Mouse (Mus musculus) brain, embryonic 18.5 days (tissue): ENCODE results near the gene Tmem245.
A peak's percentile ranks its signal among the peaks of the same experiment; 100 is the strongest.

ENCODE experiments used
- DNase-seq: peaks from one replicate; pipeline ENCODE4 v3.0.0-alpha.2; 2012; ENCODE audit warnings: low read depth, low spot score

Gene Tmem245

GRCm38 (mm10) chr4:56946641-56947640 lies at the start of gene Tmem245:
Tmem245 (minus strand) TSS chr4:56947437.
- peak; percentile 86 for DNase-seq

GRCm38 (mm10) chr4:56993331-56993730 lies 46.1 kb upstream of the Tmem245 start:
- DNase-seq = no peak

GRCm38 (mm10) chr4:56991951-56992350 lies 44.7 kb upstream of the Tmem245 start:
- no peak for DNase-seq

- DNase-seq = no peak
Observed at GRCm38 (mm10) chr4:56990215-56990584, 43.0 kb upstream of the Tmem245 start, which contains the start of gene Frrs1l. Frrs1l (minus strand) TSS chr4:56990391.

GRCm38 (mm10) chr4:56989431-56990214 lies 42.4 kb upstream of the Tmem245 start:
- peak; percentile 36 for DNase-seq

- no peak for DNase-seq
Observed at GRCm38 (mm10) chr4:56965586-56966179, 18.4 kb upstream of the Tmem245 start.

- DNase-seq = no peak
Observed at GRCm38 (mm10) chr4:56963687-56964086, 16.4 kb upstream of the Tmem245 start.

- no peak for DNase-seq
Observed at GRCm38 (mm10) chr4:56961320-56961925, 14.2 kb upstream of the Tmem245 start.

- no peak for DNase-seq
Observed at GRCm38 (mm10) chr4:56957518-56957917, 10.3 kb upstream of the Tmem245 start.

GRCm38 (mm10) chr4:56953235-56953634 lies 6.0 kb upstream of the Tmem245 start:
- DNase-seq = no peak

GRCm38 (mm10) chr4:56951701-56952100 lies 4.5 kb upstream of the Tmem245 start:
- DNase-seq = no peak

GRCm38 (mm10) chr4:56949494-56949893 lies 2.3 kb upstream of the Tmem245 start:
- no peak for DNase-seq

- DNase-seq = no peak
Observed at GRCm38 (mm10) chr4:56946180-56946579, 1.1 kb downstream of the Tmem245 start.

GRCm38 (mm10) chr4:56944286-56944685 lies 3.0 kb downstream of the Tmem245 start:
- DNase-seq = no peak

GRCm38 (mm10) chr4:56943258-56943657 lies 4.0 kb downstream of the Tmem245 start:
- DNase-seq = no peak

- no peak for DNase-seq
Observed at GRCm38 (mm10) chr4:56942567-56942966, 4.7 kb downstream of the Tmem245 start.

- DNase-seq = no peak
Observed at GRCm38 (mm10) chr4:56941481-56941880, 5.8 kb downstream of the Tmem245 start.

GRCm38 (mm10) chr4:56937136-56937535 lies 10.1 kb downstream of the Tmem245 start:
- DNase-seq = no peak

- DNase-seq = no peak
Observed at GRCm38 (mm10) chr4:56935327-56935726, 11.9 kb downstream of the Tmem245 start.

GRCm38 (mm10) chr4:56933154-56933553 lies 14.1 kb downstream of the Tmem245 start:
- no peak for DNase-seq

- no peak for DNase-seq
Observed at GRCm38 (mm10) chr4:56932096-56932495, 15.1 kb downstream of the Tmem245 start.
